Mouse (Mus musculus): ENCODE measurements around the gene Pkp4. TPM values are rescaled to one million over a fixed set of nuclear protein-coding genes. Genes with fewer than 3 reads are reported as not detected.

Pkp4 gene
- polyA plus RNA-seq, 1 experiment from 2014 or later: 30.4 TPM

DNA sequence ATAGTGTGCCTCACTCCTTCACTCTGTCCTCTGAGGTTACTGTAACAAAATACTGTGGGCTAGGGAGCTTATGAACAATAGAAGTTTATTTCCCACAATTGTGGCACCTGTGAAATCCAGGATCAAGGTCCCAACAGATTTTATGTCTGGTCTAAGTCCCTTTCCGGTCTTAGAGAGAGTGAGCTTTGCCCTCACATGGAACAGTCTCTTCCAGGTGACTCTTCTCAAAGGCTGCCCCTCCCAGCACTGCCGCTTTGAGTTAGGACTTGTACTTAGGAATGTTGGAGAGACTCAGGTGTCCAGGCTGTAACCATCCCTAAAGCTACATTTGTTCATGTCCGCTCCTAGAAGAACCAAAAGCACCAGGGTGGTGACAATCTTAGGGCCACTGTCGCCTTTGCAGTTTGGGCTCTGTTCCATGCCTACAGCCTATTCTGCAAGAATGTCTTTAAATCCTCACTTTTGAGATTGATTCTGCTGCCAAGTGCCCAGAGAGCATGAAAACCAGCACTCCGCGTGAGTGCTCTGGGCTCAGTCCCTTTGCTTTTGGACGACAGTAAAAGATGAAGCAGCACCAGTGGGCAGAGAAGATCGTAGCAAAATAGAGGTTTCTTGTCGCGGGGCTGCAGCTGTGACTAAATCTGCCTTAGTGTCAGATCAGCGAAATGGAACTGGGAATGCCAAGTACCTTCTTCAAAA is 184.6 kb downstream of the Pkp4 start:
- no peaks in the 10 kb centered on the region for H3K9me3 ChIP-seq
- WGBS: 88% methylated on average over 11 of the region's 11 CpGs
- peaks cover 16% of the 10 kb centered on the region for H3K36me3 ChIP-seq
- no peak overlapping the region for H3K4me3 ChIP-seq (replicated peaks)
- H3K4me1 ChIP-seq: 0 out of 2 replicates have a peak, but pooled peaks cover 3% of the 10 kb centered on the region
- H3K9ac ChIP-seq: no peak overlapping the region
- H3K27me3 ChIP-seq (replicated peaks): no peaks in the 10 kb centered on the region
- no peak overlapping the region for H3K4me2 ChIP-seq
- H3K27ac ChIP-seq: no peak overlapping the region
- no peak for ATAC-seq (ENCODE audit: insufficient read depth, low FRiP score, low read depth)

GRCm38 (mm10) chr2:59346443-59346842 is 185.8 kb downstream of the Pkp4 start:
- Histone ChIP-seq H3K27ac (no peak overlapping the region), H3K27me3 (replicated peaks) (no peaks in the 10 kb centered on the region), H3K36me3 (peaks cover 12% of the 10 kb centered on the region), H3K9ac (no peak overlapping the region), H3K4me2 (no peak overlapping the region), H3K4me1 (0 out of 2 replicates have a peak, but pooled peaks cover 3% of the 10 kb centered on the region), H3K9me3 (no peaks in the 10 kb centered on the region), H3K4me3 (replicated peaks) (no peak overlapping the region)
- 74% methylated on average over 12 of the region's 12 CpGs for WGBS
- ATAC-seq (ENCODE audit: insufficient read depth, low FRiP score, low read depth): no peak

DNA sequence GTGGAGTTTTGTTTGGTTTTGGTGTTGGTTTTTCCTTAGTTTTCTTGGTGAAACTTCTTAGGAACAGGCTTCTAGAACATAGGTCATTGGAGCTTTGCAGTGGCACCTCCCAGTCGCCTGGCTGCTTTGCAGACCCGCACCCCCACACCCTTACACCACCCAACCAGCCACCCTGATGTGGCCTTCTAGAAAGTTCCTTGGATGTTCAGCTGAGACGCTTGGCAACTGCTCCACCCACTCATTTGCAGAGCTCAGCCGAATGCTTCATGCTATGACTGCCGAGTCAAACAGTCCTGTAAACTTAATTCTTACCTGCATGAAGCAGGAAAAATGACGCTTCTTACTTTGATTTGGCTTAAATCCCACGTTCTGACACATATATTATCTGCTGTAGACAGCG is 187.9 kb downstream of the Pkp4 start:
- Histone ChIP-seq H3K4me2 (no peak overlapping the region), H3K4me1 (0 out of 2 replicates have a peak, but pooled peaks cover 3% of the 10 kb centered on the region), H3K36me3 (peaks cover 3% of the 10 kb centered on the region; the same call in 1 of the 2 replicates), H3K27ac (no peak overlapping the region), H3K4me3 (replicated peaks) (no peak overlapping the region), H3K9ac (no peak overlapping the region), H3K27me3 (replicated peaks) (no peaks in the 10 kb centered on the region), H3K9me3 (no peaks in the 10 kb centered on the region)
- 68% methylated on average over 8 of the region's 8 CpGs for WGBS
- ATAC-seq (ENCODE audit: insufficient read depth, low FRiP score, low read depth): no peak

DNA sequence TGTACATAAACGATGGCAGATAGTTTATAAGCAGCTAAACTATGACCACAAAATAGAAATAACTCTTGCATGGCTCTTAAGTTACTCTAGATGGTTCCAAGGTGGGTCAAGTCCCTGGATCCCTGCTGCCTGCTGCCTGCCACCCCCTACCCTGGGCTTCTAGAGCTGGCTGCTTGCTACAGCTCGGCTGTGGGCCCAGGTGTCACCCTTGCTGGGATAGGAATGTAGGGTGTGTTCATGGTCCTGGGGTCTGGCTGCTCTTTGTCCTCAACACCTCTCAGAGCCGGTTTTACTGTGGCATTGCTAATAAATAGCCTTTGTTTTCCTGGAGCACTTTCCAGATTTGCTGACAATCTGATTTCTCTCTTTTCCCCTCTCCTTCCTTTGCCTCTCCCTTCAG is 189.4 kb downstream of the Pkp4 start:
- no peak for ATAC-seq (ENCODE audit: insufficient read depth, low FRiP score, low read depth)
- H3K36me3 ChIP-seq: 0 out of 2 replicates have a peak, but pooled peaks cover 3% of the 10 kb centered on the region

GRCm38 (mm10) chr2:59351303-59352099 is 190.9 kb downstream of the Pkp4 start:
- H3K9ac ChIP-seq: no peak overlapping the region
- WGBS: 66% methylated on average over 16 of the region's 16 CpGs
- no peak overlapping the region for H3K4me3 ChIP-seq (replicated peaks)
- 0 out of 2 replicates have a peak, but pooled peaks cover 3% of the 10 kb centered on the region for H3K4me1 ChIP-seq
- H3K36me3 ChIP-seq: 0 out of 2 replicates have a peak, but pooled peaks cover 3% of the 10 kb centered on the region
- ATAC-seq (ENCODE audit: insufficient read depth, low FRiP score, low read depth): 0 out of 2 replicates have a peak, but pooled peaks have one; percentile 24
- H3K9me3 ChIP-seq: no peaks in the 10 kb centered on the region
- no peak overlapping the region for H3K4me2 ChIP-seq
- no peaks in the 10 kb centered on the region for H3K27me3 ChIP-seq (replicated peaks)
- H3K27ac ChIP-seq: peak overlapping the region; percentile 70

More for the DNA sequence above, 189.4 kb downstream of the Pkp4 start:
- peak overlapping the region; percentile 27; the same call in 1 of the 2 replicates for H3K27ac ChIP-seq
- H3K4me3 ChIP-seq (replicated peaks): no peak overlapping the region
- WGBS: 56% methylated on average over 3 of the region's 3 CpGs
- H3K9me3 ChIP-seq: no peaks in the 10 kb centered on the region
- no peaks in the 10 kb centered on the region for H3K27me3 ChIP-seq (replicated peaks)
- H3K4me1 ChIP-seq: 0 out of 2 replicates have a peak, but pooled peaks cover 3% of the 10 kb centered on the region
- H3K9ac ChIP-seq: no peak overlapping the region
- no peak overlapping the region for H3K4me2 ChIP-seq

DNA sequence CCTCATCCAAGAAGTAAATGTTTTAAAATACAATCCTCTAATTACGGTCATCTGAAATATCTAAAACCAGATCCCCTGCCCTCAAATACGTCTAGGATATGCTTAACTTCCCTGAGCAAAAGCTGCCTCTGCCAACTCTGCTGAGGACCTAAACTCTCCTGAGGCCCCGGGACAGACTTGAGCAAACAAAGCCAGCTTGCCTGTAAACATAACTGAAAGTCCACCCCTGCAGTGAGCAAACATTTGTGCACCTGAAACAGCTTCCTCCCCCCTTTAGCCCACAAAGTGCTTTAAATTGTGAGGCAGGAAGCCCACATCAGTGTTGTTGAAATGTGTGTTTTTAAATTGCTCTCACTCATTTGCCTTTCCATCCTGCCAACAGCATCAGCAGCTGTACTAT is 193.2 kb downstream of the Pkp4 start:
- Histone ChIP-seq H3K4me2 (no peak overlapping the region), H3K27me3 (replicated peaks) (no peaks in the 10 kb centered on the region), H3K4me1 (0 out of 2 replicates have a peak, but pooled peaks cover 3% of the 10 kb centered on the region), H3K4me3 (replicated peaks) (no peak overlapping the region), H3K9me3 (no peaks in the 10 kb centered on the region), H3K27ac (no peak overlapping the region), H3K9ac (no peak overlapping the region), H3K36me3 (0 out of 2 replicates have a peak, but pooled peaks cover 3% of the 10 kb centered on the region)
- 53% methylated on average over 3 of the region's 3 CpGs for WGBS
- peak; percentile 59; the same call in 1 of the 2 replicates for ATAC-seq (ENCODE audit: insufficient read depth, low FRiP score, low read depth)

GRCm38 (mm10) chr2:59355531-59356289 is 195.1 kb downstream of the Pkp4 start:
- Histone ChIP-seq H3K4me1 (no peaks in the 10 kb centered on the region), H3K36me3 (no peaks in the 10 kb centered on the region), H3K27ac (no peak overlapping the region), H3K9me3 (no peaks in the 10 kb centered on the region), H3K4me3 (replicated peaks) (no peak overlapping the region), H3K4me2 (no peak overlapping the region), H3K9ac (no peak overlapping the region), H3K27me3 (replicated peaks) (no peaks in the 10 kb centered on the region)
- WGBS: 91% methylated on average over 5 of the region's 5 CpGs
- ATAC-seq (ENCODE audit: insufficient read depth, low FRiP score, low read depth): no peak

DNA sequence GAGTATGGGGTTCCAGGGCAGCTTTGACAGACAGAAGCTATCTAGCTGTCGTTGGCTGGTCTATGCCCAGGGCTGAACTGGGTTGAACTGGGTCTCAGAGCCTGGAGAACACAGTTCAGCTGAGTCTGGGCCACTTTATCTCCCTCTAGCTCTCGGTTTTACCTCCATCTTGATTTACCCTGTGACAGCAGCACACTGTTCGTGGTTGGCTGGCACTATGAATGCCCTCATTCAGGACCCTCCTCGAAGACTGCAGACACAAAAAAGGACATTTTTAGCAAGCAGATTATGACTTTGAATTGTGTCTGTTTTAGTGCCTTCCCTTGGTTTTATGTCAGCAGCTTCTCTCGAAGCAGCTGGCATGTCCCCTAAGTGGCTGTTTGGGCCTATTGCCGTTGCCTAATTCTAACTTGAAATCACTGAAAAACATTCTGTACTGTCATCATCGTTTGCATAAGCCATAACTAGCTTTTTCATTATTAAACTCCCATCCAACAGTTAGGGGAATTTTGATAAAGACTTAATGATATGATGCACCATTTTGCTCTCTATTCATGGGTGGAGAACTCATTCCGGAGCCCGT is 199.2 kb downstream of the Pkp4 start:
- H3K4me1 ChIP-seq: 0 out of 2 replicates have a peak, but pooled peaks cover 2% of the 10 kb centered on the region
- no peak for ATAC-seq (ENCODE audit: insufficient read depth, low FRiP score, low read depth)
- no peak overlapping the region for H3K27ac ChIP-seq
- no peak overlapping the region for H3K4me3 ChIP-seq (replicated peaks)
- H3K27me3 ChIP-seq (replicated peaks): no peaks in the 10 kb centered on the region
- no peak overlapping the region for H3K9ac ChIP-seq
- no peak overlapping the region for H3K4me2 ChIP-seq
- H3K9me3 ChIP-seq: no peaks in the 10 kb centered on the region
- WGBS: 72% methylated on average over 9 of the region's 9 CpGs
- no peaks in the 10 kb centered on the region for H3K36me3 ChIP-seq

DNA sequence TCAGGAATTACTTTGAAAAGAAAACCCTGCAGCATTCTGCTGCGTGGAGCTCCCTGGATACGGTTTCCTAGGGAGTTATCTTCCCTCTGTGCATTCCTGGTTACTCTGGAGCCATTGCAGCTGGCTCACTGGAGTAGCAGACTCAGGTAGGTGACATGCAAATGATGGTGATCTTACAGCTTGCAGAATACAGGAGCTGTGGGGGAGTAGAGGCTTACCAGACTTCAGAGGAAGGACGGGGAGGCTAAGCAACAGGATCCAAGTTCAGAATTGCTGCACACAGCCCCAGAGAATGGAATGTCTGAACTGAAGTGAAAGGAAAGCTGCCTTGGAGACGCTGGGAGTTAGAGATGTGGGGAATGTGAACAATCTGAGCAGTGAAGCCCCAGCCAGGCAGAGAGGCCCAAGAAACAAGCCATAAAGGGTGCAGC is 200.7 kb downstream of the Pkp4 start:
- Histone ChIP-seq H3K27ac (no peak overlapping the region), H3K27me3 (replicated peaks) (no peaks in the 10 kb centered on the region), H3K36me3 (no peaks in the 10 kb centered on the region)

DNA sequence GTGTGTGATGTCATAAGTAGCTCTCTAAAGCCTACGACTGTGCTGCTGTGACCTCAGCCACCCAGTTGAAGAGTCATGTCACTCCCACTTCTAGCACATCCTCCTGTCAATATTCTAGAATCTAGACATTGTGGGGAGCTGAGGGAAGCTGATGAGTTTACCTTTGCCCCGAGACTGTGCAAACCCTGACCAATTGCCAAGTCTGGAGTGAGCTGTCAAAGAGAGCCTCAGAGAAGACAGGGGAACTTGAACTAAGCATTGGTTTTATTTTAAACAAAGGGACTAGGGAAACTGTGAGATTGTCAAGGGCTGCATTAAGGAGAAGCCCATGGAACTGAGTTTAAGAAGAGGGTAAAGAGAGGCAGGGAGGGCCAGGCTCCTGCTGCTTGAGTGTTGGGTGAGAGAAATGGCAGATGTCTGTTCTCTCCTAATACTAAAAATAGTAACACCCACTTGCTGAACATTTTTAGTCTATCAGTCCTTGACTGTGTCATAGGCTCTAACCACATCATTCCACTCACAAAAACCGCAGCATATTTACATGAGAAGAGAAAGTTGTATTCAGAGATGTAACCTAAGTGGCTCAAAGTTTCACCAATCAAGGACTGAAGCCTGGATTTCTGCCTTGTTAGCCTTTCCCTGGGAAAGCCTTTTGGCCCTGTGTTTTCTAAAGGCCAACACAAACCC is 203.6 kb downstream of the Pkp4 start:
- no peaks in the 10 kb centered on the region for H3K9me3 ChIP-seq
- no peak overlapping the region for H3K27ac ChIP-seq
- no peak overlapping the region for H3K4me2 ChIP-seq
- H3K27me3 ChIP-seq (replicated peaks): no peaks in the 10 kb centered on the region
- no peaks in the 10 kb centered on the region for H3K36me3 ChIP-seq
- H3K4me3 ChIP-seq (replicated peaks): no peak overlapping the region
- H3K4me1 ChIP-seq: 0 out of 2 replicates have a peak, but pooled peaks cover 2% of the 10 kb centered on the region
- no peak overlapping the region for H3K9ac ChIP-seq
- ATAC-seq (ENCODE audit: insufficient read depth, low FRiP score, low read depth): no peak
- WGBS: 80% methylated on average over 3 of the region's 3 CpGs

More for the DNA sequence above, 200.7 kb downstream of the Pkp4 start:
- Histone ChIP-seq H3K9ac (no peak overlapping the region), H3K4me1 (0 out of 2 replicates have a peak, but pooled peaks cover 2% of the 10 kb centered on the region), H3K4me3 (replicated peaks) (no peak overlapping the region), H3K4me2 (no peak overlapping the region), H3K9me3 (no peaks in the 10 kb centered on the region)
- WGBS: 27% methylated on average over 4 of the region's 4 CpGs
- peak; percentile 14; the same call in 1 of the 2 replicates for ATAC-seq (ENCODE audit: insufficient read depth, low FRiP score, low read depth)

DNA sequence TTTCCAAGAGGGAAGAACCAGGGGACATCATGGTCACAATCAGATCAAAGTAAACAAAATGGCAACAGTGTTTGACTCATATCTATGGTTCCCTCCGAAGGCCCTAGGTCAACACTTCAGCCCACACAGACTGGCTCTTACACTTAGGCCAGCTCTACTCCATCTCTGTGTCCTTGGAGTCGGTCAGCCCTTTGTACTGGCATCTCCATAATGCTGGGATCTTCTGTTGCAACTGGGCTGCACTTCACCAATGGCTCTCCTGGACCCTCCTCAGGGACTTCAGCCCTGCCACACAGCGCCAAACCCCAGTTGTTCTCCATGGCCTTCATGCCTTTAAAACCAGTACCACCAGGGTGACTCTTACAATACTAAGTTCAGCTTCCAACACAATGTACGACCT is 206.5 kb downstream of the Pkp4 start:
- no peak for ATAC-seq (ENCODE audit: insufficient read depth, low FRiP score, low read depth)
- no peaks in the 10 kb centered on the region for H3K9me3 ChIP-seq
- no peak overlapping the region for H3K4me3 ChIP-seq (replicated peaks)
- WGBS: 83% methylated on average over 4 of the region's 4 CpGs
- no peak overlapping the region for H3K9ac ChIP-seq
- no peaks in the 10 kb centered on the region for H3K4me1 ChIP-seq
- H3K36me3 ChIP-seq: no peaks in the 10 kb centered on the region
- H3K4me2 ChIP-seq: no peak overlapping the region
- H3K27ac ChIP-seq: no peak overlapping the region
- H3K27me3 ChIP-seq (replicated peaks): no peaks in the 10 kb centered on the region

Measured in stomach, embryonic 15.5 days (tissue).